Mouse (Mus musculus): Measurements from ENCODE around the gene Eif4ebp2.

Eif4ebp2 gene

DNA sequence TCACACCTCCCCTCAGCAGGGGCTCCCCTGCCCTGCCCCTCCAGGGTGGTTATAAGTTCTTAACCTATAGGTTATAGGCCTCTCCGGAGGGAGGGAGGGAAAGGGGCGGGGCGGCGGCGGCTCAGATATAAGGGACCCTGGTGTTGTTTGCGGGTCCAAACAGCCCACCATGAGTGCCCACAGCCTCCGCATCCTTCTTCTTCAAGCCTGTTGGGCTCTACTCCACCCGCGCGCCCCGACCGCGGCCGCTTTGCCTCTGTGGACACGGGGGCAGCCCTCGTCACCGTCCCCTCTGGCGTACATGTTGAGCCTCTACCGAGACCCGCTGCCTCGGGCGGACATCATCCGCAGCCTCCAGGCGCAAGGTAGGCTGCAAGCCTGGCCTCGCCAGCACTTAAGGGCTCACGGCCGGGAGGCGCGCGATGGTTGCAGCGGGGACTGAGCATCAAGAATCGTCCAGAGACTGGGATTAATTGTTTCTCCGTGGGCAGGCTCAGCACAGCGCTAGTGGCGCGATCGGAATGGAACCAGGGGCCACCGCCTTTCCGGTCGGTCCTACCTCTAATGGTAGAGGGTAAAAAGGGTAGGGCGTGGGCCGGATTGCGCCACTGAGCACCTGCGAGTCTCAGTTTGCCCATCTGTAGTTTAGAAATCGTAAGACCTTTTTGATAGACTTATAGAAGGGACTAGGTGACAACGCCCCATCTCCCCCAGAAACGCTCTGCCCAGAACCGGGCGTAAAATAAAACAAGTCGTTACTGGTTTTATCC lies 34.1 kb downstream of the Eif4ebp2 start:
- DNase-seq (ENCODE audit: low read depth, low spot score), result no peak

DNA sequence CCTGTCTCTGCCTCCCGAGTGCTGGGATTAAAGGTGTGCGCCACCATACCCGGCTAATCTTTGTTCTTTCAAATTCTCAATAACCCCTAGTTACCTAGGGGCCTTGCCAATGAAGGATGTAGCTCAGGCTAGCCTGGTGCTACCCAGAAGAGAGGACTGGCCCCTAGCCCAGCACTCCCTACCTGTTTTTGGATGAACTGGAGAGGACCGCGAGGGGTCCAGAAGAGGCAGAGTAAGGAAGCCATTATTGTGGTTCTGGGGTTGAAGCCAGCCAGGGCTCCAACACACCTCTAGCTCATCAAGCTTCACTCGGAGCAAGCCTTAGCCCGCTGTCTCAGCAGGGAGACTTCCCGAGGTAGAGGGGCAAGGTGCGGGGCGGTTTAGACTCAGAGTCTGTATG lies 34.8 kb downstream of the Eif4ebp2 start, which contains the start of gene Nodal:
Nodal (plus strand) TSS at position 301 of the 400 bp plus-strand sequence.
- DNase-seq (ENCODE audit: low read depth, low spot score), result no peak

- no peak for DNase-seq (ENCODE audit: low read depth, low spot score)
Measured at GRCm38 (mm10) chr10:61417046-61417445, 35.4 kb downstream of the Eif4ebp2 start.

GRCm38 (mm10) chr10:61416561-61416960 lies 35.9 kb downstream of the Eif4ebp2 start:
- DNase-seq (ENCODE audit: low read depth, low spot score), result no peak

DNA sequence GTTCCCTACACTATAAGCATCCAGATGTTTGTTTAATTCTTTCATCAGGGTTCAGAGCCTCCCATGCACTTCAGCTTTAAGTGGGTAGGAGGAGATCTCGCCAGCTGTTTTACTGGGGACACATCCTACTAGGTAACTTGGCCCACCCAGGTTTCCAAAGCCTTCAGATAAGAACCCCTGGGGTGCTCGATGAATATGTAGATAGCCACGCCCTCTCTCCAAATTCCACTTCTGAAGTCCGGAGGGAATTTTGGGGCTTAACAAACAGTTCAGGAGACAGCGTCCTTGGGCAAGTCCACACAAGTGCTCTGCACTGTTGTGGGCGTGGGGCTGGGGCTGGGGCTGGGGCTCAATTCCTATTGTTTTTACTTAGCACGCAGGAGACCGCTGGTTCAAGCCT lies 36.6 kb downstream of the Eif4ebp2 start:
- peak; percentile 92 for DNase-seq (ENCODE audit: low read depth, low spot score)

- DNase-seq (ENCODE audit: low read depth, low spot score), result no peak
Measured at GRCm38 (mm10) chr10:61415240-61415639, 37.2 kb downstream of the Eif4ebp2 start.

DNA sequence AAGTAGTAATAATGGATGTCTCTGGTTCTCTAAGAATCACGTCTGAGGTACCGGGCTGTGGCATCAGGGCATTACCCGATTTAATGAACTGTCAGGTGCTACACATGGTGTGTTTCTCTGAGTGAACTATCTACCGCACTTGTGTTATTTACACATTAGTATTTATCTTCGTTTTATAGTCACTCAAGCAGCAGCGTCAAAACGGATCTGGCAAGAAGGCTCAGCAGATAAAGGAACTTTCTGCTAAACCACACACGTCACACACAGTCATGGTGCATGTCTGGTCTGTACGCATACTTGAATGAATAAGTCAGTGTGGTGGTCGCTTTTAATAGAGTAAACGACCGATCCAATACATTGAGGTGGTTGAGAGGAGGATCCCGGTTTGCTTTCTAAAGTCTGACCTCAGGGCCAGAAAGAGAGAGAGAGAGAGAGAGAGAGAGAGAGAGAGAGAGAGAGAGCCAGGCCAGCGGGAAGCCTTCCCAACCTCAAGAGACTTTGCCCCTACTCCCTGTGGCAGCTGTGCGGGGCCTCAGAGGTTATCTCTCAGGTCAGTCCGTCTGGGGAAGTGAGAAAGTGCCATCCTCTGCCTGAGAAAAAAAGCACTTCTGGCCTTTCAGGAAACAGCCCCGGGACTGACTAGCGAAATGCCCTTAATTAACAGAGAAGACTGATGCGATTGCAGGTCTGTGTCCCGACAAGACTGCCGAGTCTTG lies 39.4 kb downstream of the Eif4ebp2 start:
- DNase-seq (ENCODE audit: low read depth, low spot score), result no peak

DNA sequence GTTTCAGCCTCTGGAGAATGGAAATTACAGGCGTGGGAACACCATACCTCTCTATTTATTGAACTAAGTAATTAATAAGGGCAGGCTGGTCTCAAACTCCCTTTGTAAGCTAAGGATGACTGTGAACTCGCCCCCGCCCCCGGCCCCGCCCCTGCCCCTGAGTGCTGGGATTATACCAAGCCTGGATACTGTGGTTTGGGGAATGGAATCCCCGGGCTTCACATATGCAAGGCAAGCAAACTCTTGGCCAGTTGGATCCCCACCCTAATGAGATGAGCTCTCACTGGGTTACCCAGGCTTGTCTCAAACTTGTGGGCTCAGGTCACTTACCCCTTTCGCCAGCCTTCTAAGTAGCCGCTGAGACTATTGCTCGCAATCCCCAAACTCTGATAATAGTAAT lies 42.3 kb downstream of the Eif4ebp2 start:
- no peak for DNase-seq (ENCODE audit: low read depth, low spot score)

GRCm38 (mm10) chr10:61409776-61410175 lies 42.7 kb downstream of the Eif4ebp2 start:
- DNase-seq (ENCODE audit: low read depth, low spot score), result no peak

DNA sequence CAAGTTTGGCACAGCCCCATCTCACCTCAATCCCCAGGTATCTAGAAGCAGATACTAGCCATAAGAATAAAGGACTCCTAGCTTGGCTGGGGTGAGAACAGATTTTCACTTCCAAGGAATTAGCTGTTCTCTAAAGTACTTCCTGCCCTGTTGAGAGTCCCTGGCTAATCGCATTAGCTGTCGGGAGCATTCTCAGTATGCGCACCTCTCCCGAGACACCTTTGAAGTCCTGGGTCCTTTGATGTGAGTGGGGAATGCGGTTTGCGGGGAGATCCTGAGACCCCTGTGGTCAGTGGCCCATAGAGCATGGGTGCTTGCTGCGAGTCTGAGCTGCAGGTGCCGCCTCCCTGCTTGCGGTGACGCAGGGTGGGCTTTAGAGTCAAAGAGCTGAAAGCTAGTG lies 46.5 kb downstream of the Eif4ebp2 start:
- DNase-seq (ENCODE audit: low read depth, low spot score), result no peak

- DNase-seq (ENCODE audit: low read depth, low spot score), result no peak
Measured at GRCm38 (mm10) chr10:61402911-61403310, 49.5 kb downstream of the Eif4ebp2 start.

GRCm38 (mm10) chr10:61402480-61402879 lies 50.0 kb downstream of the Eif4ebp2 start:
- no peak for DNase-seq (ENCODE audit: low read depth, low spot score)

DNA sequence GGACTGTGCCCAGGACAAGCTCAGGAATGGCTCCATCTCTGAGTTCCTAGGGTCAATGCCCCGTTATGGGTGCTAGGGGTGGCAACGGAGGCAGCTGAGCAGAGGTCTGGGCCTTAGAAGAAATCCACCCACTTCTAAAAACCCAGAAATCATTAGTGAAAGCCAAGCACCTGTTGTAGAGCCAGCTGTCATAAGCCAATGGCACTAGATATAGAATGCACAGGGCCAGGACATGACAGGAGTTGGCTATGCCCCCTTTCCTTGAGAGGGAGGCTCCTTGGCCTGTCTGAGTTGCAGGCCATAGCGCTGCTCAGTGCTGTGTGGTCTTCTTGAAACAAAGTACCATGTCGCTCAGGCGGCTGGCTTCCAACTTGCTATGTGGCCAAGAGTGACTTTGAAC lies 52.1 kb downstream of the Eif4ebp2 start:
- no peak for DNase-seq (ENCODE audit: low read depth, low spot score)

GRCm38 (mm10) chr10:61399156-61399734 lies 53.2 kb downstream of the Eif4ebp2 start:
- no peak for DNase-seq (ENCODE audit: low read depth, low spot score)

DNA sequence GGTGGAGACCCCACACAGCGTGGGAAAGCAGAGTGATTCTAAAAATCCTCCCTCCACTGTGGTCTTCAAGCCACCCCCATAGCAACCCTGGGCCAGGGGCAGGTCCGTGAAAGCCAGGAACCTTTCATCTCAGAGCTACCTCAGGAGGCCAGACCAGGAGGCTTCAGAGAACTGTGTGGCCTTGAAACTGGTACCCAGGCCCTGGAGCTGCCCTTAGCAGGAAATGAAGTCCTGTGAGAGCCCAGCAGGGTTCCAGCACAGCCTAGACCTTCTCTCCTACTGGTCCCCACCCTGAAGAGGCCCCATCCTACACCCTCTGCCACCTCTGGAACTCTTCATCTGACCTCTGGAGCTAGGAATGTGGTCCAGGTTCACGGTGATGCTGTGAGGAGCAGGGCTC lies 54.3 kb downstream of the Eif4ebp2 start:
- no peak for DNase-seq (ENCODE audit: low read depth, low spot score)

- DNase-seq (ENCODE audit: low read depth, low spot score), result no peak
Measured at GRCm38 (mm10) chr10:61394476-61395136, 57.9 kb downstream of the Eif4ebp2 start.

DNA sequence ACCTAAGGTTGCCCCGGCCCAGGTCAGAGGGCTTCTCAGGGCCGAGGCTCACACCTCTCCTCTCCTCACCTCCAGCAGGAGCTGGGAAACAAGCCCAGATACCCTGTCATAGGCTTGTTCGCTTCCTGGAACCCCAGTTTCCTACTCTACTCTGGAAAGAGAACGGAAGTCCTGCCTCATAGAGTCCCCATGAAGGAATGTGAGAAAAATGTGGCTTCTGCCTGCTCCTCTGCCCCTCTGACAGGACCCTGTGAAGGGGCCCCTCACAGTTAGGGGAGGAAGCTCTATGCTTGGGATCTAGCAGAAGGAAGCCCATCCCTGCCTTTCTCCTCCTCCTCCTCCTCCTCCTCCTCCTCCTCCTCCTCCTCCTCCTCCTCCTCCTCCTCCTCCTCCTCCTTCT lies 59.9 kb downstream of the Eif4ebp2 start:
- DNase-seq (ENCODE audit: low read depth, low spot score), result no peak

DNA sequence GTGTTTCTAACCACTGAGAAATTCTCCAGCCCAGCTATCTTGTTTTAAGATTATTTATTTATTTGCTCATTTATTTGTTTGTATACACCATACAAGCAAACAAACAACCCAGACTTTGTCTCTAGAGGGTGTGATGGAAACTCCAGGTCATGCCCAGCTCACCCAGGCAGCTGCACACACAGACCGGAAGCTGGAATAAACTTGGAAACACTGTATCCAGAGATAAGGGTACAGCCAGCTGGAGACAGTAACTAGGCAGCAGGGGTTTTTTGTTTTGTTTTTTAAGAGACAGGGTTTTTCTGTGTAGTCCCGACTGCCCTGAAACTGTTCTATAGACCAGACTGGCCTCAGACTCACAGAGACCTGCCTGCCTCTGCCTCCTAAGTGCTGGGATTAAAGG lies 62.3 kb downstream of the Eif4ebp2 start:
- no peak for DNase-seq (ENCODE audit: low read depth, low spot score)

DNA sequence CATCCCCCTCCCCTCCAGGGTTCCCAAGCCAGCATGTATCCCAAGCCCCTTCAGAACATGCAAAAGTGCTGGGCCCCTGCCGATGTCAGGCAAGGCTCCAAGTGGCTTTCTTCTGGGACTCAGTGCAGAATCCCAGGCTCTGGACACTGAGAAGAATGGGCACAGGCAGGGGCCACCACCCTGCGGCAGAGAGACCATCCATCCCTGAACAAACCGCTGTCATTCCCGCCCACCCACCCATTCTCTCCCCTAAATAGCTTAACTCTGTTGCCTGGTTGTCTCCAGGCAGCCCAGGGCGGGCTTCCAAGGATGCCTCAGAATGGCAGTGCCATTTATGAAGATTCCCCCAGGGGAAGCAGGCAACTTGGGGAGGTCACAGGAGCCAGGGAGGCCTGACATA lies 63.4 kb downstream of the Eif4ebp2 start:
- no peak for DNase-seq (ENCODE audit: low read depth, low spot score)

DNA sequence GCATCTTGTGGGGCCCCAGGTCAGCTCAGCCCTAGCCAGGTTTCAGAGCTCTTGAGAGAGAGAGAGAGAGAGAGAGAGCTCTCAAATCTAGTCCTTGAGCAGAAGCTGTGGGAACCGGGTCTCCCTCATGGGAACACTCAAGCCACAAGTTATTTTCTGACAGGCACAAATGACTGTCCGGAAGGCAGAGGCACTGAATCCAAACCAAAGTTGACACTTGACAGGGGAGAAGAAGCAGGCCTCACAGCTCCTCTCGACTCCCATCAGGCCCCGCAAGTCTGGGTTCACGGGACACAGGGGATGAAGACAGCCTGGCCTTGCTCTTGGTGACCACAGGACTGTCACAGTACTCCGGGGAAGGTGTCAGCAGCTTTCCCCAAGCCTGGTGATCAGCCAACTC lies 66.2 kb downstream of the Eif4ebp2 start:
- no peak for DNase-seq (ENCODE audit: low read depth, low spot score)

- DNase-seq (ENCODE audit: low read depth, low spot score), result no peak
Measured at GRCm38 (mm10) chr10:61385174-61385573, 67.3 kb downstream of the Eif4ebp2 start.

DNA sequence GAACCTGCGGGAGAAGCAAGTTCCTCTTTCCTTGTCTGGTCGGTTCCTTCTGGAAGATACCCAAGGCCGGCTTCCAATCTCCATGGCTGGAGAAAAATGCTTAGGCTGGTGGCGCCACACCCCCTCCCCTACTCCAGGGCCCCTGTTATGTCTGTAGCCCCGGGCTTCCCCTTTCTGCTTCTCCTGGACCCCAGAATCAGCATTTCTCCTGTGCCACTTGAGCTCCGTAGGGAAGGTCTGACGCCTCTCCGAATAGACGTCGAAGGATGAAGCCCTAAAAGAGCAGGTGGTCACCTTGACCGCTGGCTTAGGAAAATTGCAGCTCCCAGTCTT lies 68.8 kb downstream of the Eif4ebp2 start:
- no peak for DNase-seq (ENCODE audit: low read depth, low spot score)
